Mouse (Mus musculus): ENCODE measurements around the gene Sh2b2.
"Not testable (repeated sequence)": the region's sequence is repeated elsewhere in the genome, so short reads cannot be mapped to it uniquely, and the experiment has no call there.

Gene Sh2b2

GRCm38 (mm10) chr5:136240381-136240780, 6.0 kb downstream of the Sh2b2 start:
- DNase-seq (ENCODE audit: low spot score in 2 of 2), result no peak

DNA sequence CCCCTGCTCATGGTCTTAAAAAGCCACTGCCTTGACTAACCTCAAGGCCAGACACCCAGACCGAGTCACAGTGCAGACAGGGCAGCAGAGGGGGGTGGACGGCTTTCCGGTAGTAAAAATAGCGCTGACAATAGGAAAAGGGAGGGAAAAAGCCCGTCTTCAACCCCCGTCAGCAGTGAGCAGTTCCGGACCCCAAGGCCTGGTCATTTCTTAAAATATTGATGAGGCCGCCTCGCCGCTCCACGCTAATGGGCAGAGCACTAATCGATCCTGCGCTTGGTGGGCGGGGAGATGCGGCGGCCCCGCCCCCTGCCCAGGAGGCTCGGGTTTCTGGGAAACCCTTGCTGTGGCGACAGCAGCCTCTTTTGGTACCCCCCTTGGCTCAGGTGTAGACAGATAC, 8.7 kb downstream of the Sh2b2 start:
- DNase-seq (ENCODE audit: low spot score in 2 of 2), result no peak

DNA sequence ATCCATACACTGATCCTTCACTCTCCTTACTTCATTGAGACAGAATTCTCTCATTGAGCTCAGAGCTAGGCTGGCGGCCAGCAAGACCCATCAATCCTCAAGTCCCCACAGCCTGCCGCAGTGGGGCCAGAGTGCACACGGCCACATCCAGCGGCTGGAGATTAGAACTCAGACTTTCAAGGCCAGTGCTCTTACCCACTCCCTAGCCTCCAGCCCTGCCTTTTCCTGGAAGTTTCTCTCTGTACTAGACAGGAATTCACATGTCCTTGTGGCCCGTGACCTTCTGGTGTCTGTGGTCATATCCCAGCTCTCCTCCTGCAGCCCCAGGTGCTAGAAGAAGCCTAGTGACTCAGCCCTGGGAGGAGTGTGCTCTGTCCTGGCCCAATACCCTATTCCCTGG, 9.7 kb downstream of the Sh2b2 start:
- DNase-seq (ENCODE audit: low spot score in 2 of 2), result no peak

GRCm38 (mm10) chr5:136230348-136231035, 15.9 kb downstream of the Sh2b2 start:
- no peak for DNase-seq (ENCODE audit: low spot score in 2 of 2)

- DNase-seq (ENCODE audit: low spot score in 2 of 2), result no peak
Measured at GRCm38 (mm10) chr5:136226246-136226876, 20.0 kb downstream of the Sh2b2 start.

DNA sequence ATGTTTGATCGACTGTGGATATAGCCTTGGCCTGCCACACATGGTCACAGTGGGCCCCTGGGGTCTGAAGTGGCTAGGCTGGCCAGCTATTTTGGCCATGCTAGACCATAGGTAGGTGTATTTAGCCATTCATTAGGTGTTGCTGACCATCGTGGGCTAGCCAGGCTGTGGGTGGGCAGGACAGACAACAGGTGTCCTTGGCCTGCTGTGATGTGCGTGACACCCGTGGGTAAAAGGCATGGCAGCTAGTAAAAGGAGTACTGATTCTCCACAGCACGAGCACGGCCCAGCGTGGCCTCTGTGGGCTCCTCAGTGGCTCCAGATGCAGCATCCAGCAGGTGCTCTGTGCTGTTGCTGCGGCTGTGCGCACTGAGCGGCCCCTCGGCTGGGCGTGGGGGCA, 27.8 kb downstream of the Sh2b2 start:
- DNase-seq (ENCODE audit: low spot score in 2 of 2), result no peak

- DNase-seq (ENCODE audit: low spot score in 2 of 2), result no peak
Measured at GRCm38 (mm10) chr5:136217932-136218381, 28.4 kb downstream of the Sh2b2 start.

DNA sequence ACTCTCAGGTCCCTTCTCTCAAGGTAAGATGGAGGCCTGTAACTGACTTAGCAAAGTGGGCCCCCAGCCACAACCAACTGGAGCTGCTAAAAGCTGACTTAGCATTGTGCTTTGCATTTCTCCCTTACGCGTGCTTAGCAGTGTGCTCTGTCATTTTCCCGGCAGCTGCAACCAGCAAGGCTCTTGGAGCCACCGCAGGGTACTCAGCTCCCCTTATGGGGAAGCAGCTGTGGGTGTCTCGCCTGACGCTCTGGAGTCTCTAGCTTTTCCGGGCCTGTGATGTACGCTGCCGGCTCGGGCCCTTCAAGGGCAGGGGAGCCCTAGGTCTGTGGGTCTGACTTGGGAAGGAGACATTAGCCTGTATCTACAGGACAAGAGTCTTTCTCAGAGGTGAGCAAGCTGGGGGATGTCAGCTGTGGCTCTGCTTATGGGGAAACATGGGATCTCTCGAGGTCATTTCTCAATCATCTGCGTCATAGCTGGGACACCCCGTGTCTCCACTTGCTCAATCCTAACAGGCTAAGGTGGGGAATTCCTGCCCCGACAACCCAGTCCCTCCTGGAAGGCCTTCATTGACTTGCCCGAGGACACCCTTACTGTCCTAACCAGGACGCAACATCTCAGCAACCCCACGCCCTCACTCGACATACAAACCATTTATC, 29.2 kb downstream of the Sh2b2 start:
- no peak for DNase-seq (ENCODE audit: low spot score in 2 of 2)

- peak in 1 of 2 experiments; percentile 48 for DNase-seq (ENCODE audit: low spot score in 2 of 2)
Measured at GRCm38 (mm10) chr5:136215958-136216357, 30.4 kb downstream of the Sh2b2 start.

DNA sequence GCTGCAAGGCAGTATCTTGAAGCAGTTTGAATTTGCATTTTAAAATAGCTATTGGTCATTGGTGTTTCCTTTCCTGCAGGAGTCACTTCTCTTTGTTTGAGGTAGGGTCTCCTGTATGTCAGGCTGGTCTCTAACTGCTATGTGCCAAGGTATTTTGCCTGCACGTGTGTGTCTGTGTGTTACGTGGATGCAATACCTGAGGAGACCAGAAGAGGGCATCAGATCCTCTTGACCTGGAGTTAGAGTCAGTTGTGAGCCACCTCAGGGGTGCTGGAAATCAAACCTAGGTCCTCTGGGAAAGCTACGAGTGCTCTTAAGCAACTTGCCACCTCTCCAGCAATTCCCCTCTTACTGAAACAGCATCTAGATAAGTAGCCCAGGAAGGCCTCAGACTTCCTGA, 31.1 kb downstream of the Sh2b2 start:
- DNase-seq (ENCODE audit: low spot score in 2 of 2), result no peak

DNA sequence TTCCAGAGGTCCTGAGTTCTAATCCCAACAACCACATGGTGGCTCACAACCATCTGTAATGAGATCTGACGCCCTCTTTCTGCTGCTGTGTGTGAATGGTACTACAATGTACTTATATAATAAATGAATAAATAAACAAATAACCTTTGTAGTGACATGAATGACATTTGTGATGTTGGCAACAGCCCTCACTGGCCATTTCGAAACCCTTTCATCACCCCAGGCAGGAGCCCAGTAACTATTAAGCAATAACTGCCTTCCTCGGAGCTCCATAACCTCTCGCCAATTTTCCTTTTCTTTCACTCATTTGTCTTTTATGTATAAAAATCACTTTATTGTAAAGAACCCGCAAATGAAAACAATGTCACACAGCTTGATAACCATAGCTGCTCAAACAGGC, 32.6 kb downstream of the Sh2b2 start:
- no peak for DNase-seq (ENCODE audit: low spot score in 2 of 2)

DNA sequence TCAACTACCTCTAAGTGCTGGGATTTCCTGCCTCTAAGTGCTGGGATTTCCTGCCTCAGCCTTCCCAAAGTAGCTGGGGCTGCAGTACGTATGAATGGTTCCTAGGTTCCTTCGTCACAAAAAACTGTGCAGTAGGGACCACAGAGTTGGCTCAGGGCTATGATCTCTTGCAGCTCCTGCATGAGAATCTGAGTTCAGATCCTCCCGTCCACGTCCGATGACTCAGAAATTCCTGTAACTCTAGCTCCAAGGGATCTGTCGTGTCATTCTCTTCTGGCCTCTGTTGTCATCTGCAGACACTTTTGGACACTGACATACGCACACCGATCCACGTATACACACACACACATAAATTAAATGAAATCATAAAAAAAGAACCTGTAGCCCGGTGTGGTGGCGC, 33.6 kb downstream of the Sh2b2 start:
- DNase-seq (ENCODE audit: low spot score in 2 of 2), result no peak

- DNase-seq (ENCODE audit: low spot score in 2 of 2), result not testable (repeated sequence)
Measured at GRCm38 (mm10) chr5:136211341-136212102, 34.8 kb downstream of the Sh2b2 start.

DNA sequence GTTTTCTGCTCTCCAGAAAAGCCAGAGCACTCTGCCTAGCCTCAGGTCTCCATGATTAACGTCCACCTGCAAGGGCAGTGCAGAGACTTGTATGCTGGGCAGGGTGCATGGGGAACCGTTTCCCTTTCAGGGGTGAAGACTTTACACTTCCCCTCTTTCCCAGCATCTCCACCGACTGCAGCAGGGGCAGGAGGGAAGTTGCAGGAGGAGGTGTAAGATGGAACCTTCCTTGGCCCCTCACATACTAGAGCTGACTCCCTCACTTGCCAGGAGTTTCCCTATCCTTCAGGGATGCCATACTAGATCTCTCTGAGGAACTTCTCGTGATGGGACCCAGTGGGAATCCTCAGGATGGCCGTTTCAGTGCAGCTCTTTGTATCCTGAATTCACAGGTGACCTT, 35.8 kb downstream of the Sh2b2 start:
- no peak for DNase-seq (ENCODE audit: low spot score in 2 of 2)

GRCm38 (mm10) chr5:136201832-136202231, 44.5 kb downstream of the Sh2b2 start:
- DNase-seq (ENCODE audit: low spot score in 2 of 2), result peak; percentile 80 to 81

GRCm38 (mm10) chr5:136199526-136199925, 46.8 kb downstream of the Sh2b2 start:
- DNase-seq (ENCODE audit: low spot score in 2 of 2), result no peak

GRCm38 (mm10) chr5:136198474-136199391, 47.6 kb downstream of the Sh2b2 start, which contains the start of gene Prkrip1:
Gene Prkrip1 (minus strand): TSS chr5:136198963.
- peak; percentile 95 to 97 for DNase-seq (ENCODE audit: low spot score in 2 of 2)

GRCm38 (mm10) chr5:136191870-136192269, 54.5 kb downstream of the Sh2b2 start:
- DNase-seq (ENCODE audit: low spot score in 2 of 2), result no peak

- peak; percentile 52 to 72 for DNase-seq (ENCODE audit: low spot score in 2 of 2)
Measured at GRCm38 (mm10) chr5:136186723-136187122, 59.6 kb downstream of the Sh2b2 start.

DNA sequence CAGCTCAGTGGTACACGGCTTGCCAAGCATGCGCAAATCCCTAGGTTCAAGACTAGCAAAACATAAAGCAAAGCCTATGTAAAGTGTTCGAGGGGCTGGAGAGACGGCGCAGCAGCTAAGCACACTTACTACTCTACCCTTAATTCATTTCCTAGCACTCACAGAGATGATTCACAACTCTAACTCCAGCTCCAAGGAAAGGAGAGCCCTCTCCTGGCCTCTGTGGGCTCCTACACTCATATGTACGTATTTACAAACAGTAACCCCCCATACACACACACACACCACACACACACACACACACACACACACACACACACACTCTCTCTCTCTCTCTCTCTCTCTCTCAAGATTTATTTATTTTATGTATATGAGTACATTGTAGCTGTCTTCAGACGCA, 62.6 kb downstream of the Sh2b2 start:
- no peak for DNase-seq (ENCODE audit: low spot score in 2 of 2)

- DNase-seq (ENCODE audit: low spot score in 2 of 2), result no peak
Measured at GRCm38 (mm10) chr5:136182830-136183229, 63.5 kb downstream of the Sh2b2 start.

Data from right cerebral cortex, postnatal 10 days (tissue).